Mouse (Mus musculus) lung, postnatal 0 days (tissue): ENCODE measurements around the gene Rab5if. TPM values are rescaled to one million over a fixed set of nuclear protein-coding genes. Genes with fewer than 3 reads are reported as not detected.

ENCODE experiments used
- ATAC-seq: fragments of 200-750 bp; cut with Nextera tagmentation; 2 replicates; pipeline ENCODE4 v1.8.0; 2017; ENCODE audit warnings: moderate library complexity
- DNase-seq: peaks from one replicate; pipeline ENCODE4 v3.0.0-alpha.2; 2016; ENCODE audit warnings: low spot score
- H3K27ac ChIP-seq: fragments of 300-500 bp; sonication (generic); 2 replicates; pipeline ENCODE4 v1.5.1; 2014; ENCODE audit warnings: antibody characterized with exemption, mild to moderate bottlenecking, low read length, mixed read lengths
- H3K27me3 ChIP-seq: fragments of 300-500 bp; sonication (generic); replicated peaks from 2 replicates; pipeline ENCODE4 v1.6.1; 2014; ENCODE audit warnings: low read length, mixed read lengths; ENCODE audit not compliant: insufficient read depth
- H3K36me3 ChIP-seq: fragments of 300-500 bp; sonication (generic); 2 replicates; pipeline ENCODE4 v1.6.1; 2014; ENCODE audit warnings: low read length, mixed read lengths; ENCODE audit not compliant: insufficient read depth
- H3K4me1 ChIP-seq: fragments of 300-500 bp; sonication (generic); 2 replicates; pipeline ENCODE4 v1.6.1; 2014; ENCODE audit warnings: antibody characterized with exemption, low read depth, low read length, mixed read lengths; ENCODE audit not compliant: insufficient read depth
- H3K4me2 ChIP-seq: fragments of 300-500 bp; sonication (generic); replicated peaks from 2 replicates; pipeline ENCODE4 v1.6.1; 2014; ENCODE audit warnings: low read depth, mild to moderate bottlenecking, low read length, moderate library complexity, mixed read lengths
- H3K4me3 ChIP-seq: fragments of 300-500 bp; sonication (generic); 2 replicates; pipeline ENCODE4 v1.5.1; 2014; ENCODE audit warnings: low read depth, low read length
- H3K9ac ChIP-seq: fragments of 300-500 bp; sonication (generic); replicated peaks from 2 replicates; pipeline ENCODE4 v1.6.1; 2014; ENCODE audit warnings: low read depth, mild to moderate bottlenecking
- H3K9me3 ChIP-seq: fragments of 300-500 bp; sonication (generic); 2 replicates; pipeline ENCODE4 v1.6.1; 2016; ENCODE audit warnings: low read length, mixed read lengths
- CTCF ChIP-seq: IDR thresholded peaks from 2 replicates; pipeline ENCODE4 v1.5.1; 2016; ENCODE audit warnings: antibody characterized with exemption, mild to moderate bottlenecking
- EP300 ChIP-seq: IDR thresholded peaks from 2 replicates; pipeline ENCODE4 v1.6.1; 2016; ENCODE audit warnings: antibody characterized with exemption, mild to moderate bottlenecking, control low read depth
- WGBS: fragments of 180-500 bp; shearing (Covaris S2); extraction: QIAGEN DNeasy Blood & Tissue Kit; methylation state at CpG from one replicate; pipeline ENCODE4 v1.1.7; 2014; 5-methylcytosine and 5-hydroxymethylcytosine counted together
- polyA plus RNA-seq: library from polyadenylated mRNA; unstranded; fragments of >200 nt; fragmentation: Nextera tagmentation; extraction: Ambion mirVana; gene quantifications from 2 replicates; pipeline ENCODE4 v1.2.1, GENCODE M21; 2015

Gene Rab5if
- polyA plus RNA-seq, 1 experiment from 2014 or later, result 271 TPM

GRCm38 (mm10) chr2:156892240-156892639 lies 29.3 kb downstream of the Rab5if start:
- no peak overlapping the region for H3K4me3 ChIP-seq
- no peaks in the 10 kb centered on the region for H3K9me3 ChIP-seq
- no peaks in the 10 kb centered on the region for H3K27me3 ChIP-seq
- H3K27ac ChIP-seq, result no peak overlapping the region
- no peak for DNase-seq
- no peak for ATAC-seq
- no peak overlapping the region for H3K4me2 ChIP-seq
- WGBS, result 30% methylated on average over 3 of the region's 3 CpGs
- TF ChIP-seq CTCF, result no peak
- H3K9ac ChIP-seq, result no peak overlapping the region
- H3K36me3 ChIP-seq, result no peaks in the 10 kb centered on the region
- H3K4me1 ChIP-seq, result no peaks in the 10 kb centered on the region

- no peaks in the 10 kb centered on the region for H3K9me3 ChIP-seq
- H3K36me3 ChIP-seq, result no peaks in the 10 kb centered on the region
- H3K9ac ChIP-seq, result no peak overlapping the region
- no peak overlapping the region for H3K4me2 ChIP-seq
- ATAC-seq (no peak), DNase-seq (no peak)
- H3K27me3 ChIP-seq, result no peaks in the 10 kb centered on the region
- TF ChIP-seq CTCF (no peak), EP300 (no peak)
- WGBS, result 68% methylated on average over 6 of the region's 6 CpGs
- no peak overlapping the region for H3K4me3 ChIP-seq
- no peak overlapping the region for H3K27ac ChIP-seq
- no peaks in the 10 kb centered on the region for H3K4me1 ChIP-seq
These were observed 29.9 kb downstream of the Rab5if start for GRCm38 (mm10) chr2:156892821-156893220.

GRCm38 (mm10) chr2:156894496-156895265 lies 31.8 kb downstream of the Rab5if start:
- Histone ChIP-seq H3K27me3 (no peaks in the 10 kb centered on the region), H3K4me1 (no peaks in the 10 kb centered on the region), H3K4me3 (no peak overlapping the region), H3K9me3 (no peaks in the 10 kb centered on the region), H3K27ac (no peak overlapping the region), H3K4me2 (no peak overlapping the region), H3K9ac (no peak overlapping the region), H3K36me3 (no peaks in the 10 kb centered on the region)
- TF ChIP-seq EP300, result no peak
- no peak for TF ChIP-seq CTCF
- DNase-seq, result peak; percentile 57
- peak; percentile 53 for ATAC-seq
- WGBS, result 42% methylated on average over 15 of the region's 15 CpGs

GRCm38 (mm10) chr2:156896384-156896914 lies 33.5 kb downstream of the Rab5if start:
- Histone ChIP-seq H3K36me3 (no peaks in the 10 kb centered on the region), H3K27ac (no peak overlapping the region), H3K4me1 (no peaks in the 10 kb centered on the region), H3K4me2 (no peak overlapping the region), H3K9me3 (no peaks in the 10 kb centered on the region), H3K9ac (no peak overlapping the region), H3K27me3 (no peaks in the 10 kb centered on the region), H3K4me3 (no peak overlapping the region)
- 41% methylated on average over 9 of the region's 9 CpGs for WGBS
- no peak for TF ChIP-seq CTCF
- TF ChIP-seq EP300, result no peak
- no peak for ATAC-seq
- DNase-seq, result no peak

- WGBS, result 80% methylated on average over 9 of the region's 9 CpGs
- no peaks in the 10 kb centered on the region for H3K27me3 ChIP-seq
- H3K36me3 ChIP-seq, result no peaks in the 10 kb centered on the region
- no peak overlapping the region for H3K27ac ChIP-seq
- no peak overlapping the region for H3K9ac ChIP-seq
- H3K4me3 ChIP-seq, result no peak overlapping the region
- no peaks in the 10 kb centered on the region for H3K9me3 ChIP-seq
- TF ChIP-seq CTCF, result no peak
- no peak for TF ChIP-seq EP300
- no peaks in the 10 kb centered on the region for H3K4me1 ChIP-seq
- no peak overlapping the region for H3K4me2 ChIP-seq
- ATAC-seq (no peak), DNase-seq (no peak)
These were observed 34.1 kb downstream of the Rab5if start for GRCm38 (mm10) chr2:156897034-156897433.

GRCm38 (mm10) chr2:156898374-156898773 lies 35.4 kb downstream of the Rab5if start:
- Histone ChIP-seq H3K9me3 (no peaks in the 10 kb centered on the region), H3K27me3 (no peaks in the 10 kb centered on the region), H3K9ac (no peak overlapping the region), H3K4me2 (no peak overlapping the region), H3K36me3 (no peaks in the 10 kb centered on the region), H3K4me3 (no peak overlapping the region), H3K27ac (no peak overlapping the region), H3K4me1 (no peaks in the 10 kb centered on the region)
- WGBS, result 45% methylated on average over 4 of the region's 4 CpGs
- TF ChIP-seq EP300 (no peak), CTCF (no peak)
- DNase-seq (no peak), ATAC-seq (no peak)
